Mouse (Mus musculus) small intestine, adult 2 months (tissue): Measurements from ENCODE around the gene Hap1.

Experiments
- CTCF ChIP-seq: fragments of 200-500 bp; IDR thresholded peaks from 2 replicates; pipeline ENCODE4 v1.5.1; 2012; ENCODE audit warnings: low read depth, mild to moderate bottlenecking, control low read depth, inconsistent platforms, low read length, moderate library complexity, mixed read lengths; ENCODE audit not compliant: insufficient replicate concordance, insufficient read length; ENCODE audit errors: extremely low read depth
- POLR2A ChIP-seq: fragments of 200-500 bp; IDR thresholded peaks from 2 replicates; pipeline ENCODE4 v1.6.1; 2012; ENCODE audit warnings: low read depth, mild to moderate bottlenecking, control low read depth, inconsistent platforms, low read length, moderate library complexity

DNA sequence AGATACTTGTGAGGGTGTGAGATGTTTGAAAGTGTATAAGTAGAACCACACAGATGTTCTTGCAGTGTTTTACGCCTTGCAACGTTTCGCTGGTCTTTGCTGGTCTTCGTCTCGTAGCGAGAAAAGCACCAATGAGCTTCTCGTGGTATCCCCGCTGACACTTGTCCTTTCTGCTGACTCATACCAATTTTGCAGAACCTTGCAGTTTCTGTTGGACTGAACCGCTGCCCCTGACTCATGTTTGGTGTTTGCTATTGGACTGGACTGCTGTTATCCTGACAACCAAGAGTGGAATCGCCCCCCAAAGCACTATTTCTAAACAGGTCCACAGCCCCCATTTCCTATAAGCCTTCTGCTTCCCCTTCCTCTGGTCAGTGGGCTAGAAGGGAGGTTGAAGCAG is 11.7 kb downstream of the Hap1 start:
- TF ChIP-seq CTCF (no peak), POLR2A (no peak)
